Mouse (Mus musculus): Measurements from ENCODE around the gene Kcnab1.

The Kcnab1 gene

DNA sequence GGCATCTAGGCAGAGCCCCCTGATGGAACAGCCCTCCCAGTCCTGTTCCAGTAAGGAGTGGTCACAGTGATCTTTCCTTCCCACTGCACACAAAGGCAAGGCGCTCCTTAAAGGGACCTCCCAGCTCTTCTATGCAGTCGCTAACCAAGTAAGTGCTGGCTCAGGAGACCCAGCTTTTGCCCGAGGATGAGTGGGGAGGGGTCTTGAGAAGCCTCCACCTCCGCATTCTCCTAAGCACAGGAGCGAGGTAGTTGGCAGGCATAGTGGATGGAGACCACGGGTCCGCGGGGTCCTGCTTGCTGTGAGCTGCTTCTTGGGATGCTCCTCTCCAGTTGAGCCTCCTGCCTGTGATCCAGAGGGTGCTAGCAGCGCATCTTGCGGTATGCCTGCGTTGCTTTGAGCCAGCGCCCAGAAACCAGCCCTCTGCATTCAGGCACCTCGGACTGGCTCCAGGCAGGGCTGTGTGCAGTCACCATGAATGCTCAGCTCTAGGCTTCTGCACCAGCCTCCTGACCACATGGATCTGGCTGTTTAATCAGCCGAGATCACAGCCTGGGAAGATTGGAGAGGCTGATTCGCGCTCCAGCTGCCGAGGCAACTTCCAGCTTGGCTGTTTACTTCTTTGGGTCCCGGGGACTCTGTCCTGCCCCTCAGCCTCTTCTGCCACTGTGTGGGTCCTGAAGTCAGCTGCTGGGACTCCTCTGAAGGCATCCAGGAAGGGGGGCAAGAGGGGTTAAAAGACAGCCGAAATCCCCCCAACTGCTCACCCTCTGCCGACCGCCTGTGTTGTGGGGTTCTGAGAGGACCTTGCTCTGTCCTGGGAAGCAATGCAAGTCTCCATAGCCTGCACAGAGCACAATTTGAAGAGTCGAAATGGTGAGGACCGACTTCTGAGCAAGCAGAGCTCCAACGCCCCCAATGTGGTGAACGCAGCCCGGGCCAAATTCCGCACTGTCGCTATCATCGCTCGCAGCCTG lies at the start of gene Kcnab1:
TSS of gene Kcnab1 (plus strand) at position 440 of the 977 bp plus-strand sequence.
- peak; percentile 88 for DNase-seq (ENCODE audit: low read depth, low spot score)

DNA sequence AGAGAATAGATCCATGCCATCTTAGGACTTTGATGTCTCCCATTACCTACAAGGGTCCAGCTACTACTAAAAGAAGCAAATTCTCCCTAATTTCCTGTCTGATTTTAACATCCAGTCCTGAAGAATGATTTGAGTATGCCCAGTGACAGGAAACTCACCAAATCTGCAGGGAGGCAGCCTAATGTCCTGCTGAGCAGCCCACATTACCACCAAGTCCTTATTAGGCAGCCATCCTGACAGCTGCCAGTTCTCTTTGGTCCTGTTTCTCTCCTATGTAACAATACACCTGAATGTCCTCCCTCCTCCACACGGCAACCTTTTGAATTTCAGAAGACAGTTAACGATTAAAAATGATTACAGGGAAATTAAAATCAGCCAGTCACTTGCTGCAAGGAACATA lies 20.9 kb upstream of the Kcnab1 start:
- DNase-seq (ENCODE audit: low read depth, low spot score), result no peak

DNA sequence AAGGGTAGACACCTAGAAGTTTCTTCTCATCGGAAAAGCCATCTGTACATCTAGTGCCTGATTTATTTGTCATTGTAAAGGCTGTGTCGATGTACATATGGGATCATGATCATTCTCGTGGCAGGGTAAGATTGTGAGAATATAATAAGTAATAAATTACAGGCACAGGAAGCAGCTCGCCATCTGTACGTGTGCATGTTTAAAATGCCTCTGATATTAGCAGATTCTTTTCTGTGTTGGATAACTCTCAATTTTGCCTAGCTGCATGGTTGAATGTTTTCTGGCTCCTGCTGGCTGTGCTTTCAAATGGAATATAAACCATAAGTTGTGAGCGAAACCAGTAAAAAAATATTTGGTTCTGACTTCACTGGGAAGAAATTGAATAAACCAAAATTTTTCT lies 5.1 kb upstream of the Kcnab1 start:
- DNase-seq (ENCODE audit: low read depth, low spot score), result peak; percentile 24

DNA sequence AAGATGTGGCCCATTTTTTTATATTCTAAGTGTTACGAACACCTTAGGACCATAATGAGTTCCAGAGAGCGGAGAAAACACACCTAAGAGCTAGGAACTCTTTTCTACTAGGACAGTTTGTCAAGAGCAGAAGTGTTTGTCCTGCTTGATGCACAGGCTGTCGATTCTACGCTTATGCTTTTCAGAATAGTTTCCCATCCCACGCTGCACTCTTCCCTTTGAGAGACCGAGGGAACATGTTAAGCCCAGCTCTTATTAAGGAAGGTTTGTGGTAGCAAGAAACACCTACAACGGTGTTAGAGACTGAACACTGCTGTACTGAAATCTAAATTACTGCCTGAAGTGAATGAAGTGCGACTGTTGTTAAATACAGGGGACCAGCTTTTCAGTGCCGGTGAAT lies 1.0 kb downstream of the Kcnab1 start:
- DNase-seq (ENCODE audit: low read depth, low spot score), result peak; percentile 59

DNA sequence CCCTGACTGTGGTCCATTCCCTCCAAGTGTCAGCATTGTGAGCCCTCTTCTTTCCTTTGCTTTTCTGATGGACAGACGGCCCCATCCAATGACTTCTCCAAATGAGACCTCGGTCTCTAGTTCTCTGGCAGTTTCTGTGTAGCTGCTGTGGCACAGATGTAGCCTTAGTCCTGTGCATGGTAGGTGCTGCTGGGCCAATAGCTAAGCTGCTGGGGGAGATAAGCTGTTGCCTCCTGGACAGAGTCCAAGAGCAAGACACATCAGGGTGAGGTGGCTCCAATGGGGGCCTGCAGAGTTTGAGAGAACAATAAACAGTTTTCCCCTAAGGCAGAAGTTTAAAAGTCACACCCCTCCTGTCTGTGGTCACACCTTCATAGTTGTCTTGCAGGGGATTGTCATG lies 2.0 kb downstream of the Kcnab1 start:
- DNase-seq (ENCODE audit: low read depth, low spot score), result no peak

DNA sequence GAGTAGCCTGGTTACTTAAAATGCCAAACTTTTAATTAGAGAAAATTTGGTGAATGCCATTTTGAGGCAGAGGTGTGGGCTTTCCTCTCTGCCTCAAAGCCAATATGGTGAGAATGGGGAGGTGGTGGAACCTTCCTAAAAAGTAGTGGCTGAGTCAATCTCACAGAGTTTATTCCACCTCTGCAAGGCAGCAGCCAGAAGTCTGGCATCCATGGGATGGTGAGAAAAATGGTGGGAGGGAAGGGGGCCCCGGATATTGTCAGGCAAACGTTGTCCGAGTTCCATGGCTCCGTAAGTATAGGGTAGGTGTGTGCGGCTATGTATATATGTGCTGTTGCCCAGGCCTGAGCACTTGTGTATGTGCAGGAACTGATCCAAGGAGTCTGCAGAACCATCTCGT lies 6.0 kb downstream of the Kcnab1 start:
- DNase-seq (ENCODE audit: low read depth, low spot score), result peak; percentile 78

DNA sequence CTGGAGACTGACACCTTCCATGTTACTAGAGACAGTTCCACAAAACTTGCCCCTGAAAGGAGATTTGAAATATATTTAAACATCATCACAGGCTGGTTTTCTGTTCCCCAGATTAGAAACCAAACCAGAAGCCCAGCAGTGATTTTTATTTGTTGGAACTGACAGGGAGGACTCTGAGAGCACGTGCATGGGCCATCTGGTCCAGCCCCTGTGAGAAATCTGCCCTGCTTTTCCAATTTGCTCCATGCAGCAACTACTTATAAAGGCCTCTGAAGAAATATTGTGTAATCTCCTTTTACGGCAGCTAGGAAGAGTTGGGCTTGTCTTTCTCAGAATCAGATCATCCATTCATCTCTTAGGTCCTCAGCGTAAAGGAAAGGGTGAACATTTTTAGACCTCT lies 7.8 kb downstream of the Kcnab1 start:
- DNase-seq (ENCODE audit: low read depth, low spot score), result peak; percentile 94

DNA sequence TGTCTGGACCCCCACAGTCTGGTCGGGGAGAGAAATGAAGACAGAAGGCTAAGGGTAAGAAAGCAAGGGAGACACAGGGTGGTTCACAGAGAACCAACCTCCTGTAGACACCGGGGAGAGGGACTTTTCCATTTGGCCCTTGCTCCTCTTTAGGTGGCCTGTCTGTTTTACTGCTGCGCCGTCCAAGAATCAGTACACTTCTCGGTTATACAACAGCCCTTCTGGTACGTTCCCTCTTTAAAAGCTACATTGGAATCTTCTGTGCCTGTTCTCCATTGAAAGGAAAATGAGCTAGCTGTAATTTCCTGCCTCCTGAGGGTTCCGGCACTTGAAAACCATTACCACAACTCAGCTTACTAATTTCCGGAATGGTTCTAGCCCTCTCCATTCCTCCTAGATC lies 8.2 kb downstream of the Kcnab1 start:
- peak; percentile 61 for DNase-seq (ENCODE audit: low read depth, low spot score)

DNA sequence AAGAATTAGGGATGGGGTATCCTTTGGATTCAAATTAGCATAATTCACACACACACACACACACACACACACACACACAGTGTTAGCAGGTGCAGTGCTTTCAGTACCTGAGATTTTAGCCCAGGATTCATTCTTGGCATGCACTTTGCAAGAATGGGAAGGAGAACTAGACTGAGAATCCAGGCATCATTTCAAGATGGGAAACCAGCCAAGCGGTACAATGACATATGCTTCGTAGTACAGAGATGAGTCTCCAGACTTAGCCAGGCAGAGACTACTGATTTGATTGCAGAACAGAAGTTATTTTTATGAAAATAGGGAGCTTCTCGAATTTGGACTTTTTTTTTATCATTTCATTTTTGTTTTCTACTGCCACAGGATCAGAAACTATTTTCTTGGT lies 15.8 kb downstream of the Kcnab1 start:
- DNase-seq (ENCODE audit: low read depth, low spot score), result peak; percentile 99

DNA sequence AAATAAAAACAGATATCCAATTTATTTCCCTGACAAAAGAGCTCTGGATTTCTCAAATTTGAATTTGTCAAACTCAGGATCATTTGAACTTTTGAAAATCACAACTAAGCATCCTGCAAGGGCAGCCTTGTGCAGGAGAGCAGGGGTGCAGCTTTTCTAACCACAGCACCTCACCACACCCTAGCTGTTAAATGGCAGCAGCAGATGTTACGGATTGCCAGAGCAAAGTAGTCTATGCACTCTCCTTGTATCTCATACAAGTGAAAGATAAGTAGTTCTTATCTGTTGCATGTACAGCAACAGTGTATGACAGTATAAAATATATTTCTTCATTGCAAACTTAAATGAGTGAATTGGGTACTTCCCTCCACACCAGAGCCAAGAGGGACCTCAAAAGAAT lies 20.4 kb downstream of the Kcnab1 start:
- DNase-seq (ENCODE audit: low read depth, low spot score), result no peak

DNA sequence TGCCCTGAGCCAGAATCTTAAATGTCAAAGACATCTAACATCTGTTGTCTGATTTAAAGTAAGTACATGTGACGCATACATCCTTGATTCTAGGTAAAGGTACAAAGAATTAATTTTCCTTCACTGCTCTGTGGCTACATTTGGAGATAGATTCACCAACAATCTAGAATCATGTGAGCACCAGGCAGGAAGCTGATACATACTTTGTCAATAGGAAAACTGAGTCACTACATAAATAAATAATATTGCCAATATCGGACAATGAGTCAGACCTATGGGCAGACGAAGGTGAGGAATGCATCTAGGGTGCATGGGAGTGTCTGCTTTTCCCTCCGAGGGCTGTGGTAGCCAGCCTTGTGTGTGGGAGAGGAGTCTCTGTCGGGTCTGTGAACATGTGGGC lies 25.7 kb downstream of the Kcnab1 start:
- DNase-seq (ENCODE audit: low read depth, low spot score), result no peak

DNA sequence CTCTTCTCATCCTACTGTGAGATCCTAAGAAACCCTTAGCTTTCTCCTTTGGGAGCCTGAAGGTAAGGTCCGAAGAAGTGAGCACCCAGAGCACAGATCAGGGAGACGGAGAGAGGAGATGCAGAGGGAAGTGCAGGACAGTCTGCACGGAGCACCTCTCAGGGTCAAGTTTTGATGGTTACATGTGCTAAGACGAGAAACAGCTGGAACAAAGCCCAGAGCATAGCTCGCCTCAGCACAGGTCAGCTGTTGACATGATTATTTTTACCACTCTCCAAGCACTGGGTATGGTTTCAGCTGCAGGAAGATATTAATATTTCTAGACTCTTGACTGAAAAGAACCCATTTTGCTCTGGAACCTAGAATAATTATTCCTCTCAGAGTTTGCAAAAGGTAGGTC lies 27.7 kb downstream of the Kcnab1 start:
- DNase-seq (ENCODE audit: low read depth, low spot score), result peak; percentile 25

DNA sequence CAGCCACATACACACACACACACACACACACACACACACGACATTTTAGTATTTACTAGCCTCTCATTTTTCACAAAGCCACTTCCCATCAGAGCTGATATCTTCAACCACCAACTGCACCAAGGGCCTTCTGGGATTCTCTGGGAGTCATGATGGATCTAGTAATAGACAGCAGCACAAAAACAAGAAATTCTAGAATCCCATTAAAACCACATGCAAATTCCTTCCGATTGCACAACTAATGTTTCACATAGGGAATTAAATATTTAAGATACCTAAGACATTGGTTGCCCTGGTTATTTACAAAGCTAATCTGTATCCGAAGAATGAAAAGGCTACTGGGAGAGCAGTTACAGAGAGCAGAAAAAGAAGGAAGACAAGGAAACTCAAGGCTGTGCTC lies 29.6 kb downstream of the Kcnab1 start:
- DNase-seq (ENCODE audit: low read depth, low spot score), result no peak

DNA sequence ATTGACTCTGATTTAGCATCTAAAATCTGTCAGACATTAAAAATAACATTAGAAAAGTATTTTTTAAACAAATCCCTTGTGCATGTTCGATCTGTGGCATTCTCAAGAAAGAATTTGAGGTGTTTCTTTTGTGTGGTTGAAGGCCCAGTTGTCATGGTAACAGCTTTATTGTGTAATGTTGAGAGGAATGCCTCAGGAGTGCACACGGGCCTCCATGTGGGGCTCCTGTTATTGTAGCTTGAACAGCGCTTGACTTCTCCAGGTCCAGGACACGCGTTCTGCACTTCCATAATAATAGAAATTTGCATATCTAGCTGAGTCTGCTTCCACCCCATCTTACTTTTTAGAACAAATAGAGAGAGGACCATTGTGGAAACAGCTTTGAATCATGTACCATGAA lies 36.0 kb downstream of the Kcnab1 start:
- DNase-seq (ENCODE audit: low read depth, low spot score), result peak; percentile 42

DNA sequence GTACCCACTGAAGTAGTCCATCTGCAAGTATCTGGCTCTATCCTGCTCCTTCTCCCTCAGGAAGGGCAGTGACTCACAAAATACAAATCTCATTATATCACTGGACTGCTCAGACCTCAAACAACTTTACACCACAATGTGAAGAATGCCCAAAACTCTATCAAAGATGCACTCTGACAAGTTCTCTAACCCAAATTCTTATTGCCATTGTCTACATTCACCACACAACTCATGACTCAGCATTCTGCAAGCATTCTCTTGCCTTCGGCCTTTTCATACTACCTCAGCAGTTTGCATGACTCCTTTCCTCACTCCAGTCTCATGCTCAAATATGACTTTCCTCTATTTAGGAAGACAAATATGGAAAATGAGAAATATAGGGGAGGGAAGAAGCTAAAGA lies 42.6 kb downstream of the Kcnab1 start:
- no peak for DNase-seq (ENCODE audit: low read depth, low spot score)

DNA sequence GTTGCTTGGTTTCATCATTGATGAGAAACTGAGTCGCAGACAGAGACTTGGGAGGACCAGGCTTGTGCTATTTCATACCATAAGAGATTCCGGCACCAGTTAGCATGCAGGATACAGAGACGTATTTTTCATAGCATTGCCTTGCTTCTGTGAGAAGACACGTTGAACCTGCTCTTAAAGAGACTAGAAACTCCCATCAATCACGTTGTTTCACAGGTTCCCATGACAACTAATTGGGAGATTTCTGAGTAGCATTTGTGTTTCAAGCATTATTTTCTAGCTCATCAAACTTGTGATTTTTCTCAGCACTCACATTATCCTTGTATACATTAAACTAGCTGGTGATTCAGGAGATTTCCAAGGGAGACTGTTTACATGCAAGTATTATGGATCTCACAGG lies 63.8 kb downstream of the Kcnab1 start:
- no peak for DNase-seq (ENCODE audit: low read depth, low spot score)

DNA sequence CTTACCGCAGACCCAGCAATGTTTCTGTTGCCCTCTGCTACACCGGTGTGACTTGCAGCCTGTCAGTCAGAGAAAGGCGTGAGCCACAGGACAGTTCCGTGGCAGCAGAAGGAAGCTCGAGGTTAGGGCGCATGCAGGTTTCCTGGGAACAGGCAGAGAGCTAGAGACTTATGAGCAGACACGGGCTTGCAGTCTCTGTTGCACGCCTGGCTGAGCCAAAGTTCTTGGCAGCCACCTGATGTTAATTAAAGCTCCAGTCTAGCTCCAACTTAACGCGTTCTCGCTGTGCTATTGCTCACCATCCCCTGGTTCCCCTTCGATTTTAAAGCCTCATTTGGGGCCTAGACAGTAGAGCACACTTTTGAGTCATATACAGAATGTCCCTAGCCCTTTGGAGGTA lies 65.4 kb downstream of the Kcnab1 start:
- DNase-seq (ENCODE audit: low read depth, low spot score), result peak; percentile 93

DNA sequence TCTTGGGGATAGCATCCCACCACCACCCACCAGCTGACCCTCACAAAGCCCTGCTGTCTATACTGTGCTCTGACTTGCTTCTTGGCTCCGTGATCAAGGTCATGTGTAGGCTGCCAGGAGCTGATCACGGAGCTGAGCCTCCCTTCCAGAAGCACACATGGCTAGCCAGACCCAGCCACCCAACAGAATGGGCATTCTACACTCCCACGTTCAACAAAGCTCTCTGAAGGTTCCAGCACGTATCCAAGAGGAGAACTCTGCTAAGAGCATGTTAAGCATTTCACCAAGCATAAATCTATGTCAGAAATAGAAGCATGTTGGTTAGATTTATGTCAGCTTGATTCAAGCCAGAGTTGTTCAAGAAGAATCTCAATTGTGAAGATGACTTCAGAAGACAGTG lies 66.6 kb downstream of the Kcnab1 start:
- DNase-seq (ENCODE audit: low read depth, low spot score), result peak; percentile 65

DNA sequence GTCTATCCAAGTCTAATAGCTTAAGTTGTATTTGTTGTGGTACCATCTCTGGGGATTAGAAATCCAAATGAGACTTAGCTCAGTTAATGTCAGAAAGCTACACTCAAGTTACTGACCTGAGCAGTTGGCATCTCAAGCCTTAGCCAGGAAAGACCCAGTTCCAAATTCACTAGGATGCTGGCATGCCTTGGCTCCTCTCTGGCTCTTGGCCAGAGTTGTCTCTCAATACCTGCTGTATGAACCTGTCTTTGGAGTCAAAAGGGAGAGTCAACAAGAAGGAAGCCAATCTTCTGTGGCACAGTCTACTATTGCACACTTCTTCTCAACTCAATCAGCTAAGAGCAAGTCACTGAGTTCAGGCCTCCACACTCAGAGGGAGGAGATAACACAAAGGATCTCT lies 67.7 kb downstream of the Kcnab1 start:
- DNase-seq (ENCODE audit: low read depth, low spot score), result no peak

DNA sequence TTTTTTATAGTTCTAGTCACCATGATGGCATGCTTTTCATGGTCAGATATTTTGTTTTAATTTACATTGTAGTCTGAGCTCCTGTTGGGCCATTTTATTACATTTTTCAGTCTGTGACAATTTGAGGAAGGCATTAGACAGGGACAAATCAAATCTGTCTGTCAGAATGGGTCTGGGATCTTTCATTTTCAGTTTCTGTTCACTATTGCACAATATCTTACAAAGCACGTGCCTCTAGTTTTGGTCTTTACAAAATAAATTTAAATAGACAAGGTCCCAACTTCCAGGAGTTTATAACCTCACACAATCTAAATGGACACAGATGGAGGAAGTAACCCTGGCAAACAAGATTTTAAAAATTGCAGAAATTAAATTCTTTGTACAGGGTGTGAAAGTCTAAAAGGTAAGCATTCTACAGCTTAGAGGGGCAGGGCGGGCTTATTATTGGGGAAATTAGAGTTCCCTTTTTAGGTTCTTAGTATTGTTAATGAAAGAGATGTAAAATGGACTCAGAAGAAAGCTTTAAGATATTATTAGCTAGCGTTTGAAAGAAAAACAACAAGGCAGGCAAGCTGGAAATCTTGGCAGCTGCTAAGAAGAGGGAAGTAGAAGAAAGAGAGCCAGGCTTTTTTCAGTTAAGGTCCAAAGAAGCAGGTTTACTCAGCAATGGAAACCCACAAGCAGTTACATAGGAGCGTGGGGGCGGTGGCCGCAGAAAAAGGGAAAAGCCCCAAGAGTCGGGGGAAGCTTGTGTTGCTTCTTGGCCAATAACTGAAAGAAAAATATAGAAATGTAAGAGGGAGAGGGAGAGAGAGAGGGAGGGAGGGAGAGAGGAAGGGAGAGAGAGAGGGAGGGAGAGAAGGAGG lies 78.9 kb downstream of the Kcnab1 start:
- peak; percentile 68 for DNase-seq (ENCODE audit: low read depth, low spot score)

DNA sequence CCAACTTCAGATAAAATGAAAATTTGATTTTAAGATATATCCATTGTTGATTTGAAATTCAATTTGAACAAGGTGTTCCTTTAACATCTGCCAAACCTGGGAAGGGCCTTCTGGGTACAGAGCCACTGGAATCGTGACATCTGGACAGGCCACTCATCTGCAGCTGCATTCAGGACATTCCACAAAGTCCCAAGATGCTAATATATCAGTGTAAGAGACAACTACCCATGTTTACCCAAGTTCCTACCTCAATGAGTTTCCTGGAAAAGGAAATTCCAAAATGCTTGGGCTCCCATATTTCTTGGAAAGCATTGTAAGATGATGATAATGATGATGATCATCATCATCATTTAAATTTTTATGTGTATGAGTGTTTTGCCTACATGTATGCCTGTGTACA lies 91.4 kb downstream of the Kcnab1 start:
- DNase-seq (ENCODE audit: low read depth, low spot score), result no peak

DNA sequence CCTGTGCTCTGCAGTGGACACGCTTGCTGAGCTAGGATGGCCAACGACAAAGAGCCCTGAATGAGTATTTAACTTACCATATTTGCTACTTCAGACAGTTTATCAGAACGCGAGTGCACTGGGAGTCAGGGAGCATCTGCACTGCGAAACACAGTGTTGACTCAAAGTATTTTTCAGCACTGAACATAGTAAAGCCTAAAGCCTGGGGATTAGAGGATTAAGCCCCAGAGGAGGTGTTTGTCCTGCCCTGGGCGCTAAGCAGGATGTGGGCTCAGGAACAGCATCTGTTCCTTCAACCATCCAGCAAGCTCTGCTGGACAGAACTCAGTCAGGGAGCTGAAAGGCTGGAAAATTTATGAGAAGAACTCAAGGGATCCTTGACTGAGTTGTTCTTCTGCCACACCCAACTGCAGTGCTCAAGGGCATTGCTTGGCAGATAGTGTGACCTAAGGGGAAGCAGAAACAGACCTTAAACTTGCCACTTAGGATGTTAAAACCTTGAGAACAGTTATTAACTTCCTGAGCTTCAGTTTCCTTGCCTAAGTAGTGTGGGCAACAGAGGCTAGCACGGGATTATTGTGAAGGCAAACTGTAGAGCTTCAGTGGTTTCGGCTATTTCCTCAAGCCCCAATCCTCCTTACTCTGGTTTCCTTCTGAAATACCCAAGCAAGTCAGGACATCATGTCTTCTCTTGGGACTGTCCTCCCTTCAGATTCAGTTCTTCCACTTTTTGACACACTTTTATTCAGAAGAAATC lies 94.4 kb downstream of the Kcnab1 start:
- DNase-seq (ENCODE audit: low read depth, low spot score), result no peak

Data from brain, adult 2 months (tissue).